Mouse (Mus musculus) brain, embryonic 14.5 days (tissue): ENCODE measurements at regions not wholly inside any gene's neighbourhood (a gene's known extent, or its start where the extent isn't known, plus 50 kb on each side); places are given as distances from the start of the nearest gene placed in this dataset.

Experiments used
- CTCF ChIP-seq: fragments of 200-500 bp; IDR thresholded peaks from 2 replicates; pipeline ENCODE4 v1.5.1; 2012; ENCODE audit warnings: inconsistent platforms, mild to moderate bottlenecking, moderate library complexity, borderline replicate concordance; ENCODE audit not compliant: insufficient read depth, insufficient read length; ENCODE audit errors: extremely low read depth
- POLR2A ChIP-seq: fragments of 200-500 bp; IDR thresholded peaks from 2 replicates; pipeline ENCODE4 v1.6.1; 2012; ENCODE audit warnings: mild to moderate bottlenecking, inconsistent platforms, borderline replicate concordance; ENCODE audit not compliant: poor library complexity, insufficient read depth, insufficient read length, severe bottlenecking; ENCODE audit errors: extremely low read depth

DNA sequence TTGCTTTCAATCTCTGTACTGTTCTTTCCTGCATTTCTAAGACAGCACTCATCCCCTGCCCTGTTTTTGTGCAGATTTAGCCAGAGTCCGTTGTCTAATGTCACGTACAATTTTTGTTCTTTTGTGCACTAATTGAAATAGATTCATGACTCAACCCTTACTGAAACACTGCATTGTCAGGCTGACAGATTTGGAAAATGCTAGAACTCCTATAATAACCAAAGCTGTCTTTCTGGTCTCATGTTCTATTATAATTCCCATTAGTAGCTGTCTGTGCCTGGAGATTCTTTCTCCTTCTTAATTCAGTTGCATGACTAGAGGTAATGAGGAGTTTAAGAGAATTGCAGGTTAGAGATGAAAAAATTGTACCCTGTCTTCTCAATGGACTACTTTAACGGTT, 158.6 kb downstream of the Edn1 start:
- TF ChIP-seq CTCF = no peak
- no peak for TF ChIP-seq POLR2A
